Mouse (Mus musculus) natural killer cell, adult 2 months (primary cell): ENCODE measurements around the gene Gas7.

Experiments
- DNase-seq, 2 experiments: peaks; one replicate each; pipeline ENCODE4 v3.0.0; 2022; ENCODE audit warnings: low spot score in 2 of 2

The Gas7 gene

DNA sequence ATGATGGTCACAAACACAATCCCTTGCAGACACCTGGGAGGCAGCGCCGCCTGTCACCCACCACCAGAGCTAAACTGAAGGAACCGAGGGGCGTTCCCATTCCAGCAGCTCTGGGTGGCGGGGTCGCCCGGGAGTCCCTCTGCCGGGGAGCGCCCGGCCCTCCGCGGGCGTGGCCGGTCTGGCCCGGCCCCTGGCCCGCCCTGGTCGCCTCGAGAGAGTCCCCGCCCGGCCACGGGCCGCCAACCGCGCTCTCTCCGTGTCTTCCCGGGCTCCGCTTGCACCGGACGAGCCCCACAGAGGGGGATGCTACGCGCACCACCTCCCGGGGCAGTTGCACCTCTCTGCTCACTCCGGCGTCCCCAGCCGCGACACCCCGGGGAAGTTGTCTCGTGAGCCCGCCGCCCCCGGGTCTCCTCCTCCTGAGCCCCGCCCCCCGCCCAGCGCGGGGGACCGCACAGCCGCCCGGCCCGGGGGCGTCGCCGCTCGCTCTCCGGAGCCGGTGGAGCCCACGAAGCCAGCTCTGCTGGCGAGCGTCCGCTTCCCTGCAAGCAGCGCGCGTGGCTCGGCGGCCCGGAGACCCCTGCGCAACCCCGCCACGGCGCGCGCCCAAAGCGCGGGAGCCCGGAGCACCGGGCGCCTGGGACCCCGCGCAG is at the start of gene Gas7:
TSS of gene Gas7 (plus strand) at position 564 of the 653 bp plus-strand sequence.
- peak; percentile 4 to 10 for DNase-seq

DNA sequence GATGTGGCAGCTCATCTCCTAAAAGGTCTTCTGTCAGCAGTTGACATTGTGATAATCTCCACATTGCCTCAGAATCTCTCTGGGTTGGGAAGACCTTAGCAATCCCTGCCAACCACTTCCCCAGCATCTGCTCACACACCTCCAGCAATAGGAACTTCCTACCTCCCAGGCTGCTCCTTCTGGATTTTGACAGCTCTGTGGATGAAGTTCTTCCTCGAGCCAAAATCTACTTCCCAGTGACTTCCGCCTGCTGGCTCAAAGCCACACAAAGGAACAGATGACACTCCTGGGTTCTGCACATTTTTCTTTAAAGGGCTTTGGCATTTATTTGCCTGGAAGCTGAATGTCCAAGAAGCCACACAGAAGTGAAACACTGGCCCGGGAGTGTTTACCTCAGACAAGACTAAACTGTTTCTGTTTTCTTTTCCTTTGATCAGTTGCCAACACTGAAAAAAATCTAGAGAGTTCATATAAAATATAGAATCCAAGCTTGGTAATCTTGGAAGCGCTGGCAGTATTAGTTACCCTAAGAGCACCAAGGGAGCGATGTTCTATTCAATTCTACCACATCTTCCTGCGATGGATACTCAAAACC is 40.8 kb upstream of the Gas7 start:
- no peak for DNase-seq

GRCm38 (mm10) chr11:67423575-67423974 is 31.7 kb upstream of the Gas7 start:
- no peak for DNase-seq

DNA sequence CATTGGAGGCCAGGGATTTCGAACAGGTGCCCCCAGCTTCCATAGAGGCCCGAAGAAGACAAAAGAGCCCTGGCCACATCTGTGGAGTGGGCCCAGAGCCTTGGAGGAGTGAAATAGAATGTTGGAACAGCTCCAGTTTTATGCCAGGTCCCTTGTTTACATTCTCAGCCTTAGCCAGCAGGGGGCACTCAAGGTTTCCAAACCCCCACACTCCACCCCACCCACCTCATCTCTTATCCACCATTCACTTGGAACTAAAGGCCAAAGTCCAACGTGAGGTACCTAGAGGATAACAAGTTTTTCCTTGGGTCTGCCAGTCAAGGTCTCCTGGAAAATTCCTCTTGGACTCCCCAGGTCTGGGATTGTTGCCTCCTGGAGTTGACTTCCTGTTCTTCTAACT is 27.0 kb upstream of the Gas7 start:
- DNase-seq = peak; percentile 49 to 51

GRCm38 (mm10) chr11:67429836-67430235 is 25.4 kb upstream of the Gas7 start:
- no peak for DNase-seq

GRCm38 (mm10) chr11:67431116-67431645 is 24.1 kb upstream of the Gas7 start:
- DNase-seq = no peak

- DNase-seq = no peak
These were observed 23.4 kb upstream of the Gas7 start for GRCm38 (mm10) chr11:67431864-67432263.

- no peak for DNase-seq
These were observed 21.5 kb upstream of the Gas7 start for GRCm38 (mm10) chr11:67433763-67434162.

- no peak for DNase-seq
These were observed 16.5 kb upstream of the Gas7 start for GRCm38 (mm10) chr11:67438746-67439145.

DNA sequence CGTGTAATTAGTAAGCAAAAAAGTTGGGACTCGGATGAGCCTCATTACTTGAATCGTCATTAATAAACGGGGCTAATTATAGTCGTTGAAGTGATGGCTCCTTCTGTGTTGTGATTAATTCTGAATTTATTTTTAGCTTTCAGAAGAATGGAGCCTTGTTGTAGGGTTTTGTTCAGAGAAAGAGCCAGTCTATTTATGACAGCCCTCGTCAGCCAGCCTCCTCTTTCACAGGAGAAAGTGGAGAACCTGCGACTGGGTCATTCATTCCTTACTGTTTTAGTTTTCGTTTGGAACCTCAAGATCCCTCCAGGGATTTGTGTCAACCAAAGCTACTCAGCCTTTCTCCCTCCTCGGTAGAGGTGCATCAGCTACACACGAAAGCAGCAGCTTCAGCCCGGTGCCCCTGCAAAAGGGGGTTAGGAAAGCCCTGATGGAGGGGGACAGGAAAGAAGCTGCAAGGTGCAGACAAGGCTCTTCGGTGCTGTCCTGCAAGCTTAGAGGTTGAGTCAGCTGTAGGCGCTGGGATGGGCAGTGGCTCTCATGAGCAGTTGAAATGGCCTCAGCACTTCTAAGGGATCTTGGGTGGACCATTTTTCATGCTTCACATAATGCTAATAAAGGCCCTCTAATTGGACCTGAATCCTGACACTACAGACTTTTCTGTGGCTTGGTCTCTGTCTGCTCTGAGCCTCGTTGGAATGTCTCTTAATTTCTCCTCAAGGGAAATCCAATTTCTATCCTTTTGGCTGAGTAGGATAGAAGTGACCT is 10.0 kb upstream of the Gas7 start:
- no peak for DNase-seq

DNA sequence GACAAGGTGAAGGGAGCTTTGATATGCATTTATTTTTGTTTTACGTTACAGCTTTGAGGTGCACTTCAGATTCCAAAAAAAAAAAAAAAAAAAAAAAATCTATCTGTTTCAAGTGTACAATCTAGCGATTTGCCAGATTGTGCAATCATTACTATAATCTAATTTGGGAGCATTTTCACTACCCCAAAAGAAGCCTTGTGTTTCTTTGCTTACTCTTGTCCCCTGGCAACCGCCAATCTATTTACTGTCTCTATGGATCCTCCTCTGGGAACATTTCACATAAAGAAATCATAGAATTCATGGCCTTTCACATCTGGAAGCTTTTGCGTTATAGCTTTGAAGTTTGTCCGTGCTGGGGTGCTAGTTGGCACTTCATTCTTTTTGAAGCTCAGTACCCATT is 3.7 kb upstream of the Gas7 start:
- no peak for DNase-seq

DNA sequence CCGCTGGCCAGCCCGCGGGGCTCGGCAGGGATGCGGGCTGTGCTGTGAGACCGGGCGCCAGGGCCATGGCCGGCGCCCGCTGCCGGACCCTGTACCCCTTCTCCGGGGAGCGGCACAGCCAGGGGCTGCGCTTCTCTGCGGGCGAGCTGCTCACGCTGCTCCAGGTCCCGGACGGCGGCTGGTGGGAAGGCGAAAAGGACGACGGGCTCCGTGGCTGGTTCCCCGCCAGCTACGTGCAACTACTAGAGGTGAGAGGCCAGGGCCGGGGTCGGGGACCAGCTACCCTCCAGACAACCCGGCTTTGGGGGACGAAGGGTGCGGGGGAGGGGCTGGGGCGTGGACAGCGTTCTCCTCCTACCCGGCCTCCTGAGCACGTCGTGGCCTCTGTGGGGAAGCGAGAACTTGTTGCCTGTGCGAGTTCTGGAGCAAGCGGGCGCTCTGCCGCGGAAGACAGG is 317 bp downstream of the Gas7 start:
- peak in 1 of 2 experiments; percentile 17 for DNase-seq

DNA sequence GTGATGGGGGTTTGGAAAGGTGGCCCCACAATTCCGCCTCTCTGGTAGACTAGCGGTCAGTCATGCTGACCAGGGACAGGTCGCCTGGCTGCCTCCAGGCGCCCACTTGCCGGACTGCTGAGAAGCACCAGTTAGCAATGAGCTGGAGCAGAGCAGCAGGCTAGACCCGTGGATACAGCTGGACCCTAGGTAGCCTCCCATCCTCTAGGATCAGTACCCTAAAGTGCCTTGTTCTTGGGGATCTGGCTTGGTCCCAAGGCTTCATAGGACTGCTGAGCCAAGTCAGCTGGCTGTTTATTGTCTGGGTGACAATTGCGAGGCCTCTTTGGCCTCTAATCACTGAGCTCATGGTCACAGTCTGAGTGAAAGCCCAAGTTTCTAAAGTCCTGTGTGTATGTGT is 792 bp downstream of the Gas7 start:
- no peak for DNase-seq

GRCm38 (mm10) chr11:67458171-67458570 is 2.9 kb downstream of the Gas7 start:
- no peak for DNase-seq

GRCm38 (mm10) chr11:67467132-67467531 is 11.9 kb downstream of the Gas7 start:
- no peak for DNase-seq

- no peak for DNase-seq
These were observed 13.6 kb downstream of the Gas7 start for GRCm38 (mm10) chr11:67468846-67469245.

DNA sequence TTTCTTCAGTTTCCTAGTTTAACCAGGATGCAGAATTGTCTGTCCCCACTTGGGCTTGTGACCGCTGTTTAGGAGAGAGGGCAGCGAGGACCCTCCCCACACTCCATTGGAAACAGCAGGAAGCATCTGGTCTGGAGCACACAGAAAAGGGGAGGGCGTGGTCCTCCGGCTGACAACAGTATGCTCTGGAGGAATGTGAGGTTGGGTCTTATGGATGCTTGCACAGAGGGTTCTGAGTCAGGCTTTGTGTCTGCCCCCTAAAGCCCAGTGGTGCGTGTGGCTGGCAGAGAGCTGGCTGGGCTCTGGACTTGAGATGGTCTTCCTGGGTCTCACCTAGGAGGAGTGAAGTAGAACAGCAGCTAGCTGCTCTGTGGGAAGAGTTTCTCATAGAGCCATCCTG is 19.4 kb downstream of the Gas7 start:
- no peak for DNase-seq

DNA sequence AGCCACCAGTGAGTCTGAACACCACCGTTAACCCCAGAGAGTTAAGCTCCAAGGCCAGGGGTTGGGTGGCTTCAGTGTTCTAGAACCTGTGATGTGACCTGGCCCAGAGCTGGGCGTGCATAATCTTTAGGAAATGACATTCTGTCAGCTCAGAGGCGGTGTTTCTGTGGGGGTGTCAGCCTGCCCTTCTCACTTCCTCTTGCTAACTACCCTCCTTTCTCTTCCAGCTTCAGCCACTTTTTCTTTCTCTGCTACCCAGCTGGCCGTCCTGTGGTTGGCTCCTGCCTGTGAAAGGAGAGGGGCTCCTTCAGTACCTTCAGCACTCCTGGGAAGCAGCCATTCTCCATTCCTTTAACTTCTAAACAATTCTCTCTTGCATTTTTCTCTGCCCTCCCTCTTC is 24.3 kb downstream of the Gas7 start:
- DNase-seq = peak; percentile 49 to 66

DNA sequence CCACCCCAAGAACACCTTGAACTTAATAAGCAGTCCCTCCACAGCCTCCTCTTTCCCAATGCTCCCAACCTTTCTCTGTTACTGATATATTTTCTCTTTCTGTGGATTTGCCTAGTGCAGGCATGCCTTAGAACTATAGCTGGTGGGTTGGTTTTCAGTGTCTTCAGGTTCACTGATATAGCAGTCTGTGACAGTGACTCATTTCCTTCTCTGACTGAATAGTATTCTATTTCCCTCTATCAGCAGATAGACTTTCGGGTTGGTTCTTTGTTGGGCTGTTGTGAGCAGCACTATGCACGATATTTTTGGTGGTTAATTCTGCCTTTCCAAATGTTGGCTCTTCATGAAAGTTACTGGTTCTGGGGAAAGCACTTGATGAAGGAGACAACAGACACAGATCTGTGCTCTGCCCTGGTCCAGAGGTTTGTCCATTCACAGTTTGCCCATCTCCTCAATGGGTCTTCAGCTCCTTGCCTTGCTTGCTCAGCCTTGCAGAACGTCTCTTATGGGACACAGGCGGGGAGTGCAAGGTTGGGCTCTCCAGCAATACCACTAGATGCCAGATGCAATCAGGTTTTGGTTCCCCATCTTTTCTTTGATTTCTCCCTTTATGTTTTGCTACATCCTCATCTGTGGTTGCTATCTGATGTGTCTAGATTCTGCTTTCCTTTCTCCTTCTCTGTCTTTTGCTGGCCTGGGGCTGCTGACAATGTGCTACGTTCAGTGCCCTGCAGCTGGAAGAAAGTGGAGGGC is 25.1 kb downstream of the Gas7 start:
- DNase-seq = peak in 1 of 2 experiments; percentile 30

GRCm38 (mm10) chr11:67481691-67482090 is 26.5 kb downstream of the Gas7 start:
- DNase-seq = no peak

GRCm38 (mm10) chr11:67482217-67482760 is 27.1 kb downstream of the Gas7 start:
- DNase-seq = no peak

- DNase-seq = no peak
These were observed 32.9 kb downstream of the Gas7 start for GRCm38 (mm10) chr11:67488156-67488555.
